9 mouse cellular contexts compared by ENCODE assay signal in the genomic region with DNA sequence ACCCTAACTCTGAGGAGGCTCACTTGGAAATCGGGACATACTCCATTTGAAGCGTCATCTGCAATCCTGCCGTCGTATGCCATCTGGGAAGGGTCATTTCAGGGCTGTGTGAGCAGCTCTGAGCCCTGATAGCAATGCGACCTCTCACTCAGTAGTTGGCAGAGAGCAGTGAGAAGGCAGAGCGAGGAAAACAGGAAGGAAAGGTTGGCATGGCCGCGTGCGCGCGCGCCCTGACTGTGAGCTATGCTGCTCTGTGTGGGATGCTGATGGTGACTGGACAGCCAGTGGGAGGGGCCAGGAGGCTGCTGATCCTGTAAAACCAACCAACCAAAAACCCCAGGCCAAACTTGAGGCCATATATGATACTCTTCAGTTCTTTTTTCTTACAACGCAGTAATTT. TPM values are rescaled to one million over a fixed set of nuclear protein-coding genes. Genes with fewer than 3 reads are reported as not detected.
A peak's percentile ranks its signal among the peaks of the same experiment; 100 is the strongest.
DNase-seq lines count a peak whose midpoint lies in the region; ATAC-seq lines count a peak whose summit lies in the region.
"Had no signal": no experiment of that assay in that cellular context is flagged by ENCODE, and none has a peak within 500 bp of the region (broad histone marks: within the 10 kb centered on the region; RNA-seq: fewer than 3 reads in every experiment).

No protein-coding gene starts in this region.

- H3K27me3 ChIP-seq in heart, embryonic 10.5 days (ENCODE audit: insufficient read depth, poor library complexity, severe bottlenecking): no peaks in the 10 kb centered on the region
- H3K27me3 ChIP-seq in limb, embryonic 10.5 days (ENCODE audit: low read depth, poor library complexity, severe bottlenecking): no peaks in the 10 kb centered on the region
- H3K27me3 ChIP-seq in forebrain, embryonic 11.5 days (ENCODE audit: control insufficient read depth, insufficient read depth, low read length): no peaks in the 10 kb centered on the region
- H3K27me3 ChIP-seq: liver, embryonic 15.5 days had no signal

- peak; percentile 61; the same call in 1 of the 2 replicates for ATAC-seq in neutrophil, adult 5-6 weeks (ENCODE audit: extremely low read depth, insufficient number of reproducible peaks, low FRiP score, poor library complexity, severe bottlenecking)
- no peak for ATAC-seq in forebrain, embryonic 11.5 days (replicated peaks; ENCODE audit: low FRiP score)

- H3K4me1 ChIP-seq in heart, embryonic 10.5 days: peaks cover 52% of the 10 kb centered on the region
- peaks cover 36% of the 10 kb centered on the region for H3K4me1 ChIP-seq in limb, embryonic 10.5 days
- peaks cover 13% of the 10 kb centered on the region for H3K4me1 ChIP-seq in forebrain, embryonic 11.5 days (replicated peaks; ENCODE audit: control insufficient read depth, insufficient read depth, low read length)

- no peak overlapping the region for H3K4me3 ChIP-seq in heart, embryonic 10.5 days
- H3K4me3 ChIP-seq in limb, embryonic 10.5 days: no peak overlapping the region
- no peak overlapping the region for H3K4me3 ChIP-seq in forebrain, embryonic 11.5 days (ENCODE audit: low read depth, low read length)
- H3K4me3 ChIP-seq: liver, embryonic 15.5 days had no signal

- H3K27ac ChIP-seq in heart, embryonic 10.5 days: no peak overlapping the region
- no peak overlapping the region for H3K27ac ChIP-seq in limb, embryonic 10.5 days
- no peak overlapping the region for H3K27ac ChIP-seq in forebrain, embryonic 11.5 days (ENCODE audit: low read depth, low read length)
- H3K27ac ChIP-seq: liver, embryonic 15.5 days had no signal

- H3K4me2 ChIP-seq in forebrain, embryonic 11.5 days (ENCODE audit: low read depth, low read length, severe bottlenecking): no peak overlapping the region
- H3K4me2 ChIP-seq: liver, embryonic 15.5 days had no signal

- no peaks in the 10 kb centered on the region for H3K36me3 ChIP-seq in heart, embryonic 10.5 days
- H3K36me3 ChIP-seq in limb, embryonic 10.5 days: no peaks in the 10 kb centered on the region
- H3K36me3 ChIP-seq in forebrain, embryonic 11.5 days (ENCODE audit: control insufficient read depth, insufficient read depth, low read length): no peaks in the 10 kb centered on the region

- H3K9me3 ChIP-seq in heart, embryonic 10.5 days: no peaks in the 10 kb centered on the region
- H3K9me3 ChIP-seq in limb, embryonic 10.5 days (replicated peaks): no peaks in the 10 kb centered on the region
- H3K9me3 ChIP-seq in forebrain, embryonic 11.5 days (ENCODE audit: control insufficient read depth, low read length): no peaks in the 10 kb centered on the region
- H3K9me3 ChIP-seq: liver, embryonic 15.5 days had no signal

- peak; percentile 60 to 61 for DNase-seq in heart, adult 18-20 months
- no peak for DNase-seq in heart, embryonic 10.5 days (ENCODE audit: low spot score)
- DNase-seq in retina, postnatal 1 day: peak; percentile 44
- no peak for DNase-seq in retina, embryonic 14.5 days (ENCODE audit: low spot score)
- DNase-seq in kidney, postnatal 36 days: peak; percentile 41 to 67
- DNase-seq in limb, embryonic 10.5 days (ENCODE audit: low spot score): no peak
- no peak for DNase-seq in forebrain, embryonic 11.5 days (ENCODE audit: low spot score)

- WGBS in heart, embryonic 10.5 days: 84% methylated on average over 13 of the region's 13 CpGs
- WGBS in limb, embryonic 10.5 days: 86% methylated on average over 13 of the region's 13 CpGs
- WGBS in forebrain, embryonic 11.5 days: 75% methylated on average over 13 of the region's 13 CpGs

- no peak overlapping the region for H3K9ac ChIP-seq in forebrain, embryonic 11.5 days (ENCODE audit: low read length)
- H3K9ac ChIP-seq: liver, embryonic 15.5 days had no signal

RNA-seq across cellular contexts. Expression of gene Med13l, which starts 46.2 kb away (rescaled TPM):
- total RNA-seq in heart, adult 18-20 months (2021): 10 to 100 TPM; 27.4 to 31.0 TPM
- 9.0 and 10.0 TPM in 2 replicates for polyA plus RNA-seq in heart, embryonic 10.5 days (2016; fragmentation: Nextera tagmentation; extraction: Ambion mirVana)
- total RNA-seq in neutrophil, adult 5-6 weeks (2017): 78.6 and 91.4 TPM in 2 replicates
- 11.1 and 13.9 TPM in 2 replicates for polyA plus RNA-seq in limb, embryonic 10.5 days (2016; fragmentation: Nextera tagmentation; extraction: Ambion mirVana)
- 15.1 and 15.5 TPM in 2 replicates for polyA plus RNA-seq in forebrain, embryonic 11.5 days (2014; fragmentation: Nextera tagmentation; extraction: Ambion mirVana)

Comparison
In these comparisons a context has a peak if more than half of its experiments do, and no peak if none do; other contexts are left out.
1. DNase-seq: peak in heart, adult 18-20 months (2 of 2), retina, postnatal 1 day (single experiment) and kidney, postnatal 36 days (2 of 2); none in heart, embryonic 10.5 days (single experiment), retina, embryonic 14.5 days (single experiment), limb, embryonic 10.5 days (single experiment) and forebrain, embryonic 11.5 days (single experiment).